Mouse (Mus musculus) forebrain, postnatal 0 days (tissue): ENCODE measurements around the gene Irf2. TPM values are rescaled to one million over a fixed set of nuclear protein-coding genes. Genes with fewer than 3 reads are reported as not detected.

ENCODE experiments used
- ATAC-seq: fragments of 200-750 bp; cut with Nextera tagmentation; 2 replicates; pipeline ENCODE4 v1.8.0; 2017; ENCODE audit warnings: mild to moderate bottlenecking, moderate library complexity
- DNase-seq: peaks from one replicate; pipeline ENCODE4 v3.0.0-alpha.2; 2015
- H3K27ac ChIP-seq: fragments of 300-500 bp; sonication (generic); 2 replicates; pipeline ENCODE4 v1.5.1; 2014; ENCODE audit warnings: low read depth, mild to moderate bottlenecking, antibody characterized with exemption, low read length, moderate library complexity, mixed read lengths
- H3K27me3 ChIP-seq: fragments of 300-500 bp; sonication (generic); 2 replicates; pipeline ENCODE4 v1.6.1; 2014; ENCODE audit warnings: mild to moderate bottlenecking, low read length, mixed read lengths; ENCODE audit not compliant: insufficient read depth
- H3K36me3 ChIP-seq: fragments of 300-500 bp; sonication (generic); 2 replicates; pipeline ENCODE4 v1.6.1; 2014; ENCODE audit warnings: mild to moderate bottlenecking, moderate library complexity; ENCODE audit not compliant: insufficient read depth
- H3K4me1 ChIP-seq: fragments of 300-500 bp; sonication (generic); 2 replicates; pipeline ENCODE4 v1.6.1; 2014; ENCODE audit warnings: antibody characterized with exemption; ENCODE audit not compliant: insufficient read depth
- H3K4me2 ChIP-seq: fragments of 300-500 bp; sonication (generic); 2 replicates; pipeline ENCODE4 v1.6.1; 2014; ENCODE audit warnings: low read depth, mild to moderate bottlenecking, moderate library complexity
- H3K4me3 ChIP-seq: fragments of 300-500 bp; sonication (generic); 2 replicates; pipeline ENCODE4 v1.5.1; 2014; ENCODE audit warnings: low read depth, low read length, mixed read lengths
- H3K9ac ChIP-seq: fragments of 300-500 bp; sonication (generic); 2 replicates; pipeline ENCODE4 v1.6.1; 2014; ENCODE audit warnings: mild to moderate bottlenecking
- H3K9me3 ChIP-seq: fragments of 300-500 bp; sonication (generic); 2 replicates; pipeline ENCODE4 v1.6.1; 2016; ENCODE audit warnings: low read length
- CTCF ChIP-seq: sonication (generic); IDR thresholded peaks from 2 replicates; pipeline ENCODE4 v1.5.1; 2016; ENCODE audit warnings: antibody characterized with exemption, control low read depth, low read depth
- WGBS: fragments of 180-500 bp; shearing (Covaris S2); extraction: QIAGEN DNeasy Blood & Tissue Kit; methylation state at CpG from one replicate; pipeline ENCODE4 v1.1.7; 2014; 5-methylcytosine and 5-hydroxymethylcytosine counted together
- polyA plus RNA-seq: library from polyadenylated mRNA; unstranded; fragments of >200 nt; fragmentation: Nextera tagmentation; extraction: Ambion mirVana; gene quantifications from 2 replicates; pipeline ENCODE4 v1.2.1, GENCODE M21; 2015
- total RNA-seq: library from RNA; depleted of rRNA; stranded (reverse); fragments of >200 nt; gene quantifications from 2 replicates; pipeline ENCODE4 v1.2.3, GENCODE M21; 2014

Gene Irf2
- total and polyA plus RNA-seq, 2 experiments from 2014 or later = 3.0 to 9.1 TPM

DNA sequence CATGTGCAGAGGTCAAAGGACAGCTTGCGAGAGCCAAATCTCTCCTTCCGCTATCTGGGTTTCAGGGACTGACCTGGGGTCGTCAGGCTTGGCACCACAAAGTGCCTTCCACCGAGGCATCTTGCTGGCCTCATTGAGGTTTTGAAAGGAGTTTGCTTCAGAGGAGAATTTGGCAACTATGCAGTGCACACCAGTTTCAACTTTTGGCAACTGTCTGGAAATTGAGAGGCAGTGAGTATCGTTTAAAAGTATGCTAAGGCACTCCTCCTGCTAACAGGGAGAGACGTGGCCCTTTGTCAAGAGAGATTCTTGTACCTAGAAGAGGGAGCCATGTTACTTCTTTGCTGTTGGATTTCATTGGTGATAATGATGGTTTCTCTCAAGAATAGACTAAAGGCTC is 21.9 kb downstream of the Irf2 start:
- 57% methylated on average over 6 of the region's 6 CpGs for WGBS
- no peak overlapping the region for H3K4me2 ChIP-seq
- no peak overlapping the region for H3K4me3 ChIP-seq
- ATAC-seq = no peak
- H3K27me3 ChIP-seq = no peaks in the 10 kb centered on the region
- H3K27ac ChIP-seq = no peak overlapping the region
- no peaks in the 10 kb centered on the region for H3K4me1 ChIP-seq
- no peak for TF ChIP-seq CTCF
- DNase-seq = no peak
- no peaks in the 10 kb centered on the region for H3K36me3 ChIP-seq
- H3K9me3 ChIP-seq = no peaks in the 10 kb centered on the region
- no peak overlapping the region for H3K9ac ChIP-seq

DNA sequence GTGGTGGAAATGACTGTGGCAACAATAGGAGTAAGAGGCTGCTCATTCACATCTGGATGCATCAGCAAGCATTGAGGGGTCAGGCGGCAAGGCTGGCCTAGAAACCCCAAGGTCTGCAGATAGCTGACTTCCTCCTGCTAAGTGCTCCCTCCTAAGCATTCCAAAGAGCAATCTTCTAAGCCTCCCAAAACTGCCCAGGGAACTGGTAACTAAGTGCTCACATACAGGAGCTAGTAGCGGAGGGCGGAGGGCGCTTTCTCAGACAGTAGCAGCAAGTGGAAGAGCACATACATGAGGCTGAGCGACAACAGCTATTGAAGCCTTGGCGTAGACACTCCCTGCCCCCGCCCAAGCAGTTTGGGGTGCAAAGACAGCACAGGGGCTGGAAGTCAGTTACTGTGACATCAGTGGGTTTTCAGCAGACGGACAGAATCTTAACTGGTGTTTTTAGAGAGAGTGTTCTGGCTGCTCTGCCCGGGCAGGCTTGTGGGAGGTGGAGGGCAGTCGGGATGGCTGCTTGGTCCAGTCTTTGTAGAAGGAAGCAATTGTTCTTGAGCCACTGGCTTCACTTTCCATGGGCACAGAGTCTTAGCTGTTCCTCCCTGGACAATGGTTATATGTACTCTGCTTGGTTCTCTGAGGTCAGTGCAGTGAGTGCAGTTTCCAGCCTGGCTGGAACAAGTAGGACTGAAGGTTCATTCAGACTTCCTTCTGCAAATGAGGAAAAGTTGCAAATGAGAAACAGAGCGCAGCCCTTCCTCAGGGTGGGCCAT is 30.1 kb downstream of the Irf2 start:
- H3K36me3 ChIP-seq = no peaks in the 10 kb centered on the region
- no peak overlapping the region for H3K4me2 ChIP-seq
- no peak for TF ChIP-seq CTCF
- no peak overlapping the region for H3K4me3 ChIP-seq
- DNase-seq = peak; percentile 21
- 0 out of 2 replicates have a peak overlapping the region, but pooled peaks have one; percentile 22 for H3K27ac ChIP-seq
- 63% methylated on average over 11 of the region's 11 CpGs for WGBS
- no peak overlapping the region for H3K9ac ChIP-seq
- ATAC-seq = peak; percentile 90
- no peaks in the 10 kb centered on the region for H3K4me1 ChIP-seq
- H3K9me3 ChIP-seq = no peaks in the 10 kb centered on the region
- H3K27me3 ChIP-seq = no peaks in the 10 kb centered on the region

DNA sequence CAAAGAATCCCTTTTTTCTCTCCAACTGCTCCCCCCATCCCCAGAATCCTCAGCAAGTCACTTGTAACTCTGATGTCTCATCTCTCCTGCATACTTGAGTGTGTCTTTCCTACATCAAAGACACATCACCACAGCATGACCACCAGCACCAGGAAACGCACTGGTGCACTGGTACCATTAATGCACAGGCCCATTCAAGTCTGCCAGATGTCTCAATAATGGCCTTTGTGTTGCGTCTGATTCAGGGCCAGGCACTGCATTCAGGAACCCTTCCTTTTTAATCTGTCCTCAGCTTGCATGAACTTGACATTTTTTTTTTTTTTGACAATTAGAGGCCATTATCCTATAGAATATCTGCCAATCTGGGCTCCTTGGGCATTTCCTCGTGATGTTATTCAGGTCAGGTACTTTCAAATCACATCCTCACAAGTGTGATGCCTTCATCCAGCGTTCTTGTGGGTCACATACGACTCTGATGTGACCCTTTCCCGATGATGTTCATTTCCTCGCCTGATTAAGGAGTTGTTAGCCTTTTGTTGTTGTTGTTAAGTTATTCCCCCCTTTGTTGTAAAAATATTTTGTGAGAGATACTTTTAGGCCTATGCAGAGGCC is 31.5 kb downstream of the Irf2 start:
- Histone ChIP-seq H3K4me3 (no peak overlapping the region), H3K9ac (no peak overlapping the region), H3K9me3 (no peaks in the 10 kb centered on the region), H3K4me1 (no peaks in the 10 kb centered on the region), H3K4me2 (no peak overlapping the region), H3K36me3 (no peaks in the 10 kb centered on the region), H3K27ac (no peak overlapping the region), H3K27me3 (no peaks in the 10 kb centered on the region)
- TF ChIP-seq CTCF = no peak
- no peak for ATAC-seq
- 19% methylated on average over 7 of the region's 7 CpGs for WGBS
- DNase-seq = no peak

DNA sequence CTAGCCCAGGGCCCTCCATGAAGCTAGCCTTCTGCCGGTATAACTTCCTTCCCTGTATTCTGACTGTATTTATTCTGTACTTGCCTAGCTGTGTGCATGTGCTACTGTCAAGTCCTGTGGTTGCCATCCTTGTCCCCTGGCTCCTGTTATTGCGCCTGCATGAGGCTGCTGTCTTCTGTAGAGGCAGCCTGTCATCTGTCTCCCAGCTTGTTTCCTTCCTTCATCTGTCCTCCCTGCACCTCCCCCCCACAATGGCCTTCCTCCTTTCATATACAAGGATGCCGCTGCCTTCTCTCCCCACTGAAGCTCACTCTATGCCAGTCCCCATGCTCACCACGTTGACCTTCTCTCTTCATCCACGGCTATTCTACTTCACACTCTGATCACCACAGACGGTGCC is 33.3 kb downstream of the Irf2 start:
- Histone ChIP-seq H3K27ac (no peak overlapping the region), H3K4me1 (no peaks in the 10 kb centered on the region), H3K4me3 (no peak overlapping the region), H3K27me3 (no peaks in the 10 kb centered on the region), H3K36me3 (no peaks in the 10 kb centered on the region), H3K9me3 (no peaks in the 10 kb centered on the region), H3K9ac (no peak overlapping the region), H3K4me2 (no peak overlapping the region)
- no peak for TF ChIP-seq CTCF
- DNase-seq (no peak), ATAC-seq (no peak)
- 91% methylated on average over 6 of the region's 6 CpGs for WGBS

DNA sequence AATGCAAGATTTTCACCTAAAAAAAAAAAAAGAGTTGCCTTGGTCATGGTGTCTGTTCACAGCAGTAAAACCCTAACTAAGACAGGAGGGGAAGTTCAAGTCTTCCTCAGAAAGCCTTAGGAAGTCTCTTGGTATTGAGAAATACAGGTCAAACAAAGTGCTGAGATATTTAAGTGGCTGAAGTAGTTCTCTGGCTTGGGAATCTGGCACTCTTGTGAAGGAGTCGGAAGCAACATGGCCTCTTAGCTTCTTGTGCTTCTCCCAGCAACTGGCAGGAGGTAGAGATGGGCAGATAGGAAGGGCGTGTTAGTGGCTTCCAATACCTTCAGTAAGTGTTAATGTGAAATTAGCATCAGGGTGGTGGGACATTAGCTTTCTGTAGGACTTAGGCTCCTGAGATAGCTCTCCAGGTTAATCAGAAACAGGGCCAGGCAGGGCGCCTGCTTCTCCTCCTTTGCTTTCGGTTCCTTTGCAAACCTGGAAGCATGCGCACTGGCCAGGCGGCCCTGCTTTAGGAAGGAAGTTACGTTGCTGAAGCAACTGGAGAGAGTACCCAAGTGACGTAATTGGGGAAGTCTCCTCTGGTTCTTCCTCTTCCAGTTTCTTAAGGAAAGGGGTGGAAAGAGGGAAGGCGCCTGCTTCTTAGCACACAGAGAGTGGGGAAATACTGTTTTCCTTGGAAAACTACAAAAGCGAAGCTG is 38.4 kb downstream of the Irf2 start:
- Histone ChIP-seq H3K27ac (no peak overlapping the region), H3K9me3 (no peaks in the 10 kb centered on the region), H3K4me3 (no peak overlapping the region), H3K9ac (no peak overlapping the region), H3K27me3 (no peaks in the 10 kb centered on the region), H3K4me2 (no peak overlapping the region), H3K36me3 (no peaks in the 10 kb centered on the region), H3K4me1 (no peaks in the 10 kb centered on the region)
- WGBS = 93% methylated on average over 10 of the region's 10 CpGs
- no peak for TF ChIP-seq CTCF
- no peak for DNase-seq
- ATAC-seq = no peak

DNA sequence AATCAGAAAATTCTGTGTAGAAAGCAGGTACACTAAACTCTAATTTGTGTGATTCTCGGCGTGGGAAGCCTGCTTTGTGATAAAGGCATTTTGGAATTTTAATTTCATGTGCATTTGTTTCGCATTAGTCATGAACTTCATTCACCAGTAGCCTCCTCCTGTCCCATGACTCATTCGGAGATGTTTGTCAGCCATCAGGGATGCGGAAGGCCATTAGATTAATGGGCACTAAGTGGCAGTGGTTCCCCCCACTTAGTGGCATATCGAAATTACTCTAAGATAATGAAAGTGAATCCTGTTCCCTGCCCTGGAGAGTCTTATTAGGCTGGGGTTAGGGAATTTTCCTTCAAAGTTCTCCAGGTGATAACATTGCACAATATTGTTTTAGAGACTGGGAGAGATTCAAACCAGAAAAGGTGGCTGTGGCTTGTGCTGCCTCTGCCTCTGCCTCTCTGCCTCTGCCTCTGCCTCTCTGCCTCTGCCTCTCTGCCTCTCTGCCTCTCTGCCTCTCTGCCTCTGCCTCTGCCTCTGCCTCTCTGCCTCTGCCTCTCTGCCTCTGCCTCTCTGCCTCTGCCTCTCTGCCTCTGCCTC is 41.6 kb downstream of the Irf2 start:
- H3K4me1 ChIP-seq = no peaks in the 10 kb centered on the region
- 85% methylated on average over 6 of the region's 6 CpGs for WGBS
- H3K9me3 ChIP-seq = no peaks in the 10 kb centered on the region
- no peak overlapping the region for H3K9ac ChIP-seq
- no peak overlapping the region for H3K4me2 ChIP-seq
- H3K4me3 ChIP-seq = no peak overlapping the region
- no peak for TF ChIP-seq CTCF
- H3K36me3 ChIP-seq = no peaks in the 10 kb centered on the region
- H3K27me3 ChIP-seq = no peaks in the 10 kb centered on the region
- no peak overlapping the region for H3K27ac ChIP-seq
- ATAC-seq = no peak
- no peak for DNase-seq

DNA sequence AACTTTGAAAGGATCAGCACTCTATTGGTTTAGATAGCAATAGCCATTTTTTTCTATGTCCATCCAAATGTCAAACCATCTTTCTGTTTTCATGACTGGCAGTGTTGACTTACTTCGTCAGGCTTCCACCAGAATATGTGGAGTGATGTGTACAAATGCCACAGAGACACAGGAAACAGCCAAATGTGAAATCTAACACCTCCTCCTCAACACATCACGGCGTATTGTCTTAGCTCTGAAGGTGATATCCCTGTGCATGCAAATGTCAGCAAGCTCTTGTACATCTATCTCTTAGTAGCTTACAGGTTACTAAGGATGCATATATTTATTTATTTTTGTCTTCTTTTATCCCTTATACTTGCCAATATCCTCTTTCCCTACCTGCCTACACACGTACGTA is 42.7 kb downstream of the Irf2 start:
- H3K36me3 ChIP-seq = no peaks in the 10 kb centered on the region
- no peak overlapping the region for H3K9ac ChIP-seq
- H3K27me3 ChIP-seq = no peaks in the 10 kb centered on the region
- TF ChIP-seq CTCF = no peak
- ATAC-seq (no peak), DNase-seq (no peak)
- H3K4me1 ChIP-seq = no peaks in the 10 kb centered on the region
- no peaks in the 10 kb centered on the region for H3K9me3 ChIP-seq
- 98% methylated on average over 5 of the region's 5 CpGs for WGBS
- H3K4me3 ChIP-seq = no peak overlapping the region
- no peak overlapping the region for H3K27ac ChIP-seq
- H3K4me2 ChIP-seq = no peak overlapping the region
